Mouse (Mus musculus): Measurements from ENCODE around the gene Asb4.

DNA sequence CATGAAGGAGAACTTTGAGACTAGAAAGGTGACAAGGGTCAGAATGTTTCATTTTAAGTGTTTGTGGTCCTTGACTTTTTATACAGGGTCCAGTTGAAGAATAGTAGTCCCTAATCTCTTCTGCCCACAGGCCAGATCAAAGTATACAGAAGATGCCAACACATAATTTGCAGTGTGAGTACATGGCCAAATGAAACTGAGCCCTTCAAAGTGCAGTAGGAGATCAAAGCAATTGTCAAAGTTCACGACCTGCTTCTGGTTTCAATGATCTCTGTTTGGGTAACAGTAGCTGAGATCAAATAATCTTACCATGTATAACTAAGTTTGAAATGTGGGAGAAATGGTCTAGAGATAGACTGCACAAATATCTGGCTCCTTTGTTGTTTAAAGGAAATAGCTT is 90.8 kb downstream of the Asb4 start:
- TF ChIP-seq CEBPB (IDR thresholded peaks at IDR 0.05; ENCODE audit: low read depth) (no peak), CTCF (IDR thresholded peaks at IDR 0.05; ENCODE audit: control insufficient read depth, insufficient read depth, insufficient read length) (no peak), MAX (IDR thresholded peaks at IDR 0.05) (no peak), FOSL1 (IDR thresholded peaks at IDR 0.05; ENCODE audit: insufficient read depth, low read length, poor library complexity, severe bottlenecking) (no peak), USF1 (IDR thresholded peaks at IDR 0.05; ENCODE audit: low read depth) (no peak)
